Comparison of ENCODE assay signal across 14 mouse cellular contexts in the genomic region with DNA sequence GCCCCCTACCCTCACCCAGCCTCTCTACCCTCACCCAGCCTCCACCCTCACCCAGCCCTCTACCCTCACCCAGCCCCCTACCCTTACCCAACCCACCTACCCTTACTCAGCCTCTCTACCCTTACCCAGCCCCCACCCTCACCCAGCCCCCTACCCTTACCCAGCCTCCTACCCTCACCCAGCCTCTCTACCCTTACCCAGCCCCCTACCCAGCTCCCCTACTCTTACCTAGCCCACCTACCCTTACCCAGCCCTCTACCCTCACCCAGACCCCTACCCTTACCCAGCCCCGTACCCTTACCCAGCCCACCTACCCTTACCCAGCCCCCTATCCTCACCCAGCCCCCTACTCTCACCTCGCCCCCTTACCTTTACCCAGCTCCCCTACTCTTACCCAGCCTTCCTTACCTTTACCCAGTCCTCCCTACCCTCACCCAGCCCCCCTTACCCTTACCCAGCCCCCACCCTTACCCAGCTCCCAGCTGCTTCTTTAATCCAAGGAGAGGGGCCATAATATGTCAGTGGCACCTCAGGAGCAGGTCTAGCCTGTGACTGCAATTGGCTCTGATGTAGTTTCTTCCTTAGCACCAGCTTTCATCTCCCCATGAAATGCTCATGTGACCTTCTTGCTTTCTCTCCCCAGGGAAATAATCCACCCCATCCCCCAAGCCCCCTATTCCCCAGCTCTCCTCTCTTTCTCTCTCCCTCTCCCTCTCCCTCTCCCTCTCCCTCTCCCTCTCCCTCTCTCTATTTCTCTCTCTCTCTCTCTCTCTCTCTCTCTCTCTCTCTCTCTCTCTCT.
DNase-seq lines count a peak whose midpoint lies in the region; ATAC-seq lines count a peak whose summit lies in the region.
"Had no signal": no experiment of that assay in that cellular context is flagged by ENCODE, and none has a peak within 500 bp of the region (broad histone marks: within the 10 kb centered on the region; RNA-seq: fewer than 3 reads in every experiment).

No protein-coding gene starts in this region.

- peaks cover 33% of the 10 kb centered on the region for H3K4me1 ChIP-seq in hindbrain, embryonic 10.5 days (replicated peaks)
- H3K4me1 ChIP-seq in hindbrain, embryonic 14.5 days (replicated peaks; ENCODE audit: control insufficient read depth, insufficient read depth, low read length): no peaks in the 10 kb centered on the region
- no peaks in the 10 kb centered on the region for H3K4me1 ChIP-seq in neural tube, embryonic 12.5 days
- H3K4me1 ChIP-seq in hindbrain, embryonic 16.5 days (ENCODE audit: control insufficient read depth, insufficient read depth, low read depth, low read length): no peaks in the 10 kb centered on the region

- no peak for DNase-seq in hindbrain, embryonic 10.5 days (ENCODE audit: low spot score)
- DNase-seq in hindbrain, embryonic 14.5 days (ENCODE audit: low spot score): no peak
- DNase-seq in neural tube, embryonic 10.5 days (ENCODE audit: extremely low spot score, low spot score): no peak
- DNase-seq in left cerebral cortex, adult 18-20 months (ENCODE audit: low spot score in 2 of 2): no peak
- DNase-seq in layer of hippocampus, adult 9-11 months: no peak
- DNase-seq: cerebellum, adult 11 months; gastrocnemius, postnatal 36 days; liver; lung, adult 18-20 months; right cerebral cortex, postnatal 4 days had no signal

- 91% methylated on average over 2 of the region's 2 CpGs for WGBS in hindbrain, embryonic 10.5 days
- WGBS in hindbrain, embryonic 14.5 days: 92% methylated on average over 2 of the region's 2 CpGs
- 83% methylated on average over 2 of the region's 2 CpGs for WGBS in neural tube, embryonic 12.5 days
- WGBS in hindbrain, embryonic 16.5 days: 95% methylated on average over 2 of the region's 2 CpGs

- H3K27me3 ChIP-seq in hindbrain, embryonic 10.5 days (ENCODE audit: insufficient read depth, poor library complexity, severe bottlenecking): peaks cover 3% of the 10 kb centered on the region; the same call in 1 of the 2 replicates
- H3K27me3 ChIP-seq in hindbrain, embryonic 14.5 days (ENCODE audit: control insufficient read depth, insufficient read depth, low read length): no peaks in the 10 kb centered on the region
- no peaks in the 10 kb centered on the region for H3K27me3 ChIP-seq in neural tube, embryonic 12.5 days (replicated peaks)
- no peaks in the 10 kb centered on the region for H3K27me3 ChIP-seq in hindbrain, embryonic 16.5 days (replicated peaks; ENCODE audit: control insufficient read depth, insufficient read depth, low read length)
- H3K27me3 ChIP-seq: heart, embryonic 15.5 days had no signal

- H3K9me3 ChIP-seq in hindbrain, embryonic 10.5 days: no peaks in the 10 kb centered on the region
- H3K9me3 ChIP-seq in hindbrain, embryonic 14.5 days (ENCODE audit: control insufficient read depth, low read length): no peaks in the 10 kb centered on the region
- H3K9me3 ChIP-seq in neural tube, embryonic 12.5 days: no peaks in the 10 kb centered on the region
- no peaks in the 10 kb centered on the region for H3K9me3 ChIP-seq in hindbrain, embryonic 16.5 days (ENCODE audit: control insufficient read depth, low read length)
- H3K9me3 ChIP-seq: G1E; heart, embryonic 15.5 days had no signal

- no peak for ATAC-seq in hindbrain, embryonic 14.5 days (ENCODE audit: low FRiP score)
- 0 out of 2 replicates have a peak, but pooled peaks have one; percentile 29 for ATAC-seq in neural tube, embryonic 12.5 days (ENCODE audit: low FRiP score, low read depth)
- peak; percentile 63 for ATAC-seq in hindbrain, embryonic 16.5 days

- H3K4me3 ChIP-seq in hindbrain, embryonic 10.5 days: no peak overlapping the region
- no peak overlapping the region for H3K4me3 ChIP-seq in hindbrain, embryonic 14.5 days (replicated peaks; ENCODE audit: low read length)
- no peak overlapping the region for H3K4me3 ChIP-seq in neural tube, embryonic 12.5 days
- no peak overlapping the region for H3K4me3 ChIP-seq in hindbrain, embryonic 16.5 days (ENCODE audit: low read length)
- H3K4me3 ChIP-seq: heart, embryonic 15.5 days had no signal

- H3K9ac ChIP-seq in hindbrain, embryonic 14.5 days: no peak overlapping the region
- H3K9ac ChIP-seq in neural tube, embryonic 12.5 days: no peak overlapping the region
- H3K9ac ChIP-seq in hindbrain, embryonic 16.5 days (ENCODE audit: low read depth, low read length): no peak overlapping the region
- H3K9ac ChIP-seq: heart, embryonic 15.5 days had no signal

- peak overlapping the region; percentile 29; the same call in 1 of the 2 replicates for H3K27ac ChIP-seq in hindbrain, embryonic 10.5 days
- H3K27ac ChIP-seq in hindbrain, embryonic 14.5 days: no peak overlapping the region
- H3K27ac ChIP-seq in neural tube, embryonic 12.5 days: no peak overlapping the region
- H3K27ac ChIP-seq in hindbrain, embryonic 16.5 days (ENCODE audit: low read depth, low read length): no peak overlapping the region
- H3K27ac ChIP-seq: heart, embryonic 15.5 days had no signal

- no peak overlapping the region for H3K4me2 ChIP-seq in hindbrain, embryonic 14.5 days (replicated peaks)
- H3K4me2 ChIP-seq in neural tube, embryonic 12.5 days (replicated peaks): no peak overlapping the region
- H3K4me2 ChIP-seq in hindbrain, embryonic 16.5 days (ENCODE audit: low read length): no peak overlapping the region
- H3K4me2 ChIP-seq: heart, embryonic 15.5 days had no signal

- H3K36me3 ChIP-seq in hindbrain, embryonic 10.5 days: no peaks in the 10 kb centered on the region
- H3K36me3 ChIP-seq in hindbrain, embryonic 14.5 days (replicated peaks; ENCODE audit: control insufficient read depth, insufficient read depth): no peaks in the 10 kb centered on the region
- no peaks in the 10 kb centered on the region for H3K36me3 ChIP-seq in neural tube, embryonic 12.5 days
- H3K36me3 ChIP-seq in hindbrain, embryonic 16.5 days (ENCODE audit: control insufficient read depth, insufficient read depth, low read length): no peaks in the 10 kb centered on the region
- H3K36me3 ChIP-seq: G1E; heart, embryonic 15.5 days had no signal
